In the genomic region with DNA sequence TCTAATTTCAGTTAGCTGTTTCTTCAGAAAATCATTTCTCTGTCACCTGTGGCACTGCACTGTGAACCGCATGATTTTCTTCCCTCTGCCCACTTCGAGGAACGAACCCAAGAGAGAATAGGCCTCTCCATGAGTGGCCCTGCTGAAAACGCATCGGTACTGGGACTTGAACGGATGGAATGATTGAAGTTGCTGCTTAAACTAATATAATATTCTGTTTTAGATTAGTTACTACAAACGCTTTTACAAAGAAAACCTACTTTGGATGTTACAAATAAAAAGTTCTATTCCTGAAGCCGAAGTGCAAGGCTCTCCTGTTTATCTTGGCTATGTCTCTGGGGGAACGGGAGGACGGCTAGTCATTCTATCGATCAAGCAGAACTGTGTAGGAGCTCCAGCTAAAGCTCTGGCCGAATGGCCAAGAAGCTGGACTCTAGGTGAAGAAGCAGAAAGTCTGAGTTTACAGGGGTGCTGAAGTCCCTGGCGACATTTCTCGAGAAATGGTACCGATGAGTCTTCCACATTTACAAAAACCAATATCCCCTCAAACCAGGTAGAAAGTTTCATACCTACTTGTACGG, we compare ENCODE assay signal across 13 mouse cellular contexts. TPM values are rescaled to one million over a fixed set of nuclear protein-coding genes. Genes with fewer than 3 reads are reported as not detected.
DNase-seq lines count a peak whose midpoint lies in the region; ATAC-seq lines count a peak whose summit lies in the region.
"Had no signal": no experiment of that assay in that cellular context is flagged by ENCODE, and none has a peak within 500 bp of the region (broad histone marks: within the 10 kb centered on the region; RNA-seq: fewer than 3 reads in every experiment).

No protein-coding gene starts in this region.

- no peaks in the 10 kb centered on the region for H3K36me3 ChIP-seq in forebrain, embryonic 11.5 days (ENCODE audit: control insufficient read depth, insufficient read depth, low read length)
- H3K36me3 ChIP-seq in midbrain, embryonic 10.5 days = no peaks in the 10 kb centered on the region
- H3K36me3 ChIP-seq: stomach, embryonic 15.5 days had no signal

- peaks cover 8% of the 10 kb centered on the region; the same call in 1 of the 2 replicates for H3K4me1 ChIP-seq in forebrain, embryonic 11.5 days (replicated peaks; ENCODE audit: control insufficient read depth, insufficient read depth, low read length)
- H3K4me1 ChIP-seq in midbrain, embryonic 10.5 days = peaks cover 46% of the 10 kb centered on the region
- H3K4me1 ChIP-seq: stomach, embryonic 15.5 days had no signal

- peak overlapping the region; percentile 83 for H3K27ac ChIP-seq in forebrain, embryonic 11.5 days (ENCODE audit: low read depth, low read length)
- H3K27ac ChIP-seq in midbrain, embryonic 10.5 days (replicated peaks) = peak overlapping the region; percentile 82
- H3K27ac ChIP-seq: gastrocnemius, adult 2 months; stomach, embryonic 15.5 days had no signal

- peaks cover 26% of the 10 kb centered on the region for H3K27me3 ChIP-seq in forebrain, embryonic 11.5 days (ENCODE audit: control insufficient read depth, insufficient read depth, low read length)
- H3K27me3 ChIP-seq in midbrain, embryonic 10.5 days (ENCODE audit: low read depth, poor library complexity, severe bottlenecking) = peaks cover 95% of the 10 kb centered on the region

- no peaks in the 10 kb centered on the region for H3K9me3 ChIP-seq in forebrain, embryonic 11.5 days (ENCODE audit: control insufficient read depth, low read length)
- H3K9me3 ChIP-seq in midbrain, embryonic 10.5 days (replicated peaks) = no peaks in the 10 kb centered on the region
- H3K9me3 ChIP-seq: stomach, embryonic 15.5 days had no signal

- H3K4me2 ChIP-seq in forebrain, embryonic 11.5 days (ENCODE audit: low read depth, low read length, severe bottlenecking) = peak overlapping the region; percentile 54
- H3K4me2 ChIP-seq: stomach, embryonic 15.5 days had no signal

- 1% methylated on average over 16 of the region's 16 CpGs for WGBS in forebrain, embryonic 11.5 days
- 1% methylated on average over 16 of the region's 16 CpGs for WGBS in midbrain, embryonic 10.5 days

- DNase-seq in right cerebral cortex, postnatal 4 days = peak; percentile 3
- no peak for DNase-seq in right cerebral cortex, adult 18-20 months
- peak; percentile 57 for DNase-seq in forebrain, embryonic 11.5 days (ENCODE audit: low spot score)
- peak; percentile 41 for DNase-seq in midbrain, embryonic 10.5 days (ENCODE audit: low spot score)
- no peak for DNase-seq in adrenal gland, postnatal 25 days
- no peak for DNase-seq in kidney, postnatal 4 days
- DNase-seq in gastrocnemius, postnatal 14 days = no peak
- DNase-seq in layer of hippocampus, postnatal 14 days (ENCODE audit: low spot score in 2 of 2) = no peak
- DNase-seq: gastrocnemius, adult 2 months had no signal

- peak overlapping the region; percentile 64 for H3K9ac ChIP-seq in forebrain, embryonic 11.5 days (ENCODE audit: low read length)
- H3K9ac ChIP-seq: stomach, embryonic 15.5 days had no signal

- 0 out of 2 replicates have a peak, but pooled peaks have one; percentile 27 for ATAC-seq in forebrain, embryonic 11.5 days (replicated peaks; ENCODE audit: low FRiP score)
- ATAC-seq: lung, postnatal 0 days had no signal

- intact Hi-C loops in gastrocnemius, postnatal 14 days (cut with DNase I; ENCODE audit: low total_unique reads) = no loop called here

- peak overlapping the region; percentile 37 for H3K4me3 ChIP-seq in forebrain, embryonic 11.5 days (ENCODE audit: low read depth, low read length)
- H3K4me3 ChIP-seq in midbrain, embryonic 10.5 days = peak overlapping the region; percentile 52
- H3K4me3 ChIP-seq: gastrocnemius, adult 2 months; stomach, embryonic 15.5 days had no signal

RNA-seq across cellular contexts. Expression of a gene that starts 11.9 kb away (rescaled TPM):
- 58.8 and 59.5 TPM in 2 replicates for polyA plus RNA-seq in forebrain, embryonic 11.5 days (2014; fragmentation: Nextera tagmentation; extraction: Ambion mirVana)
- polyA plus RNA-seq in midbrain, embryonic 10.5 days (2016; fragmentation: Nextera tagmentation; extraction: Ambion mirVana) = 25.1 and 33.5 TPM in 2 replicates
- total RNA-seq in adrenal gland, postnatal 25 days (2021) = not detected in 2 replicates
- total RNA-seq in gastrocnemius, postnatal 14 days (2021) = under 1 TPM in 1 of 2 experiments, not detected in 1; 0.66 TPM
- 1 to 10 TPM; 5.4 to 7.4 TPM for total RNA-seq in layer of hippocampus, postnatal 14 days (2021)
- total RNA-seq: common myeloid progenitor, adult 5-6 weeks; gastrocnemius, adult 2 months; hematopoietic stem cell, adult 5-6 weeks had no signal
- polyA plus RNA-seq: lung, postnatal 0 days had no signal

RNA-seq across cellular contexts. Expression of a gene that starts 15.3 kb away (rescaled TPM):
- polyA plus RNA-seq in forebrain, embryonic 11.5 days (2014; fragmentation: Nextera tagmentation; extraction: Ambion mirVana) = 14.7 and 15.7 TPM in 2 replicates
- 6.5 and 6.6 TPM in 2 replicates for polyA plus RNA-seq in midbrain, embryonic 10.5 days (2016; fragmentation: Nextera tagmentation; extraction: Ambion mirVana)
- not detected in 2 replicates for total RNA-seq in adrenal gland, postnatal 25 days (2021)
- total RNA-seq in gastrocnemius, postnatal 14 days (2021) = 1 to 10 TPM in 1 of 2 experiments, under 1 TPM in 1; 0.47 to 3.9 TPM
- 10 to 100 TPM; 28.5 to 30.0 TPM for total RNA-seq in layer of hippocampus, postnatal 14 days (2021)
- total RNA-seq: common myeloid progenitor, adult 5-6 weeks; hematopoietic stem cell, adult 5-6 weeks had no signal
- polyA plus RNA-seq: lung, postnatal 0 days had no signal

Comparison
In these comparisons a context has a peak if more than half of its experiments do, and no peak if none do; other contexts are left out.
1. DNase-seq: peak in right cerebral cortex, postnatal 4 days (single experiment), forebrain, embryonic 11.5 days (single experiment) and midbrain, embryonic 10.5 days (single experiment); none in right cerebral cortex, adult 18-20 months (single experiment), adrenal gland, postnatal 25 days (single experiment), kidney, postnatal 4 days (0 of 2), gastrocnemius, postnatal 14 days (single experiment) and layer of hippocampus, postnatal 14 days (0 of 2).
2. RNA of a gene that starts 15.3 kb away (total RNA-seq): 28.5 to 30.0 TPM in layer of hippocampus, postnatal 14 days; 0.47 to 3.9 TPM in gastrocnemius, postnatal 14 days and not detected in adrenal gland, postnatal 25 days; every median in the first group is over 4 times any median in the second.